Mouse (Mus musculus) MEL (cell line): Measurements from ENCODE around the gene Dhx38. TPM values are rescaled to one million over a fixed set of nuclear protein-coding genes. Genes with fewer than 3 reads are reported as not detected.

Experiments used
- DNase-seq: peaks from one replicate; pipeline ENCODE4 v3.0.0; 2011; ENCODE audit warnings: low read depth, low spot score
- H3K27ac ChIP-seq: 2 replicates; pipeline ENCODE4 v1.5.1; 2012; ENCODE audit warnings: low read depth, mild to moderate bottlenecking, control low read depth, low read length, moderate library complexity; ENCODE audit not compliant: control insufficient read depth
- H3K27me3 ChIP-seq, 2 experiments: fragments of 150-350 bp in 1 of 2; sonication (generic) in 1 of 2; 2 replicates each; pipeline ENCODE4 v1.6.1; 2012; ENCODE audit warnings: low read length in 2 of 2, mild to moderate bottlenecking in 2 of 2, improper control_type of control experiment in 1 of 2, moderate library complexity in 1 of 2; ENCODE audit not compliant: insufficient read depth in 2 of 2, control insufficient read depth in 1 of 2
- H3K36me3 ChIP-seq, 2 experiments: 2 replicates each; pipeline ENCODE4 v1.6.1; 2012 to 2014; ENCODE audit warnings: low read length in 2 of 2, improper control_type of control experiment in 1 of 2, inconsistent platforms in 1 of 2, mild to moderate bottlenecking in 1 of 2; ENCODE audit not compliant: insufficient read depth in 2 of 2, control insufficient read depth in 1 of 2
- H3K4me1 ChIP-seq, 2 experiments: fragments of 150-350 bp in 1 of 2; sonication (generic) in 1 of 2; 2 replicates each; pipeline ENCODE4 v1.6.1; 2012; ENCODE audit warnings: low read length in 2 of 2, improper control_type of control experiment in 1 of 2, mild to moderate bottlenecking in 1 of 2; ENCODE audit not compliant: insufficient read depth in 2 of 2, control insufficient read depth in 1 of 2
- H3K4me3 ChIP-seq, 2 experiments: fragments of 150-350 bp in 1 of 2; sonication (generic) in 1 of 2; 2 replicates each; pipeline ENCODE4 v1.5.1; 2012; ENCODE audit warnings: low read depth in 2 of 2, low read length in 2 of 2, mild to moderate bottlenecking in 2 of 2, moderate library complexity in 2 of 2, control low read depth in 1 of 2, improper control_type of control experiment in 1 of 2; ENCODE audit not compliant: control insufficient read depth in 1 of 2, insufficient read depth in 1 of 2
- H3K79me2 ChIP-seq: 2 replicates; pipeline ENCODE4 v1.6.1; 2012; ENCODE audit warnings: mild to moderate bottlenecking, low read length, moderate library complexity; ENCODE audit not compliant: control insufficient read depth, poor library complexity, insufficient read depth
- H3K9ac ChIP-seq: 2 replicates; pipeline ENCODE4 v1.6.1; 2012; ENCODE audit warnings: low read depth, mild to moderate bottlenecking, control low read depth, low read length, moderate library complexity; ENCODE audit not compliant: control insufficient read depth, poor library complexity, severe bottlenecking
- H3K9me3 ChIP-seq: fragments of 150-350 bp; sonication (generic); replicated peaks from 2 replicates; pipeline ENCODE4 v1.6.1; 2012; ENCODE audit warnings: mild to moderate bottlenecking, low read length, improper control_type of control experiment, moderate library complexity; ENCODE audit not compliant: insufficient read depth
- BHLHE40 ChIP-seq: IDR thresholded peaks from 2 replicates; pipeline ENCODE4 v1.6.1; 2012; ENCODE audit warnings: low read depth, mild to moderate bottlenecking, inconsistent platforms, low read length, improper control_type of control experiment, borderline replicate concordance
- CHD2 ChIP-seq: IDR thresholded peaks from 2 replicates; pipeline ENCODE4 v1.6.1; 2011; ENCODE audit warnings: low read length, improper control_type of control experiment
- E2F4 ChIP-seq: IDR thresholded peaks from 2 replicates; pipeline ENCODE4 v1.6.1; 2011; ENCODE audit warnings: low read depth, low read length, improper control_type of control experiment, borderline replicate concordance
- EP300 ChIP-seq, 2 experiments: IDR thresholded peaks; 2 replicates each; pipeline ENCODE4 v1.6.1; 2011; ENCODE audit warnings: improper control_type of control experiment in 2 of 2, low read length in 2 of 2, low read depth in 1 of 2, mild to moderate bottlenecking in 1 of 2
- GABPA ChIP-seq: IDR thresholded peaks from 2 replicates; pipeline ENCODE4 v1.6.1; 2012; ENCODE audit warnings: low read depth, mild to moderate bottlenecking, inconsistent platforms, low read length, improper control_type of control experiment, moderate library complexity
- GATA1 ChIP-seq: IDR thresholded peaks from 2 replicates; pipeline ENCODE4 v1.6.1; 2011; ENCODE audit warnings: low read depth, low read length, improper control_type of control experiment
- HCFC1 ChIP-seq: IDR thresholded peaks from 2 replicates; pipeline ENCODE4 v1.6.1; 2012; ENCODE audit warnings: low read depth, mild to moderate bottlenecking, inconsistent platforms, low read length, improper control_type of control experiment, moderate library complexity
- KAT2A ChIP-seq: conservative IDR thresholded peaks from 2 replicates; pipeline ENCODE4 v1.6.1; 2012; ENCODE audit warnings: low read depth, low read length, improper control_type of control experiment, inconsistent platforms
- MAFK ChIP-seq: IDR thresholded peaks from 2 replicates; pipeline ENCODE4 v1.6.1; 2011; ENCODE audit warnings: low read depth, mild to moderate bottlenecking, low read length, improper control_type of control experiment, borderline replicate concordance
- MAX ChIP-seq: IDR thresholded peaks from 2 replicates; pipeline ENCODE4 v1.6.1; 2011; ENCODE audit warnings: low read length, improper control_type of control experiment
- MAZ ChIP-seq: IDR thresholded peaks from 2 replicates; pipeline ENCODE4 v1.6.1; 2012; ENCODE audit warnings: low read depth, mild to moderate bottlenecking, inconsistent platforms, low read length, improper control_type of control experiment
- MXI1 ChIP-seq: IDR thresholded peaks from 2 replicates; pipeline ENCODE4 v1.6.1; 2011; ENCODE audit warnings: mild to moderate bottlenecking, low read depth, low read length, improper control_type of control experiment
- MYB ChIP-seq: IDR thresholded peaks from 2 replicates; pipeline ENCODE4 v1.6.1; 2011; ENCODE audit warnings: mild to moderate bottlenecking, low read depth, low read length, improper control_type of control experiment
- MYC ChIP-seq: IDR thresholded peaks from 2 replicates; pipeline ENCODE4 v1.6.1; 2011; ENCODE audit warnings: low read depth, mild to moderate bottlenecking, low read length, improper control_type of control experiment, moderate library complexity
- NRF1 ChIP-seq: IDR thresholded peaks from 2 replicates; pipeline ENCODE4 v1.6.1; 2014; ENCODE audit warnings: low read depth, mild to moderate bottlenecking, inconsistent platforms, low read length, improper control_type of control experiment, moderate library complexity; ENCODE audit not compliant: poor library complexity, insufficient read depth, severe bottlenecking
- POLR2AphosphoS2 ChIP-seq: IDR thresholded peaks from 2 replicates; pipeline ENCODE4 v1.6.1; 2011; ENCODE audit warnings: low read length, improper control_type of control experiment
- POLR2AphosphoS5 ChIP-seq: IDR thresholded peaks from 2 replicates; pipeline ENCODE4 v1.6.1; 2012; ENCODE audit warnings: low read depth, borderline replicate concordance, mild to moderate bottlenecking, inconsistent platforms, low read length, moderate library complexity, mixed read lengths
- RAD21 ChIP-seq: IDR thresholded peaks from 2 replicates; pipeline ENCODE4 v1.6.1; 2011; ENCODE audit warnings: mild to moderate bottlenecking, low read depth, low read length, improper control_type of control experiment
- SIN3A ChIP-seq: IDR thresholded peaks from 2 replicates; pipeline ENCODE4 v1.6.1; 2012; ENCODE audit warnings: low read length, improper control_type of control experiment, inconsistent platforms
- SMC3 ChIP-seq: IDR thresholded peaks from 2 replicates; pipeline ENCODE4 v1.6.1; 2011; ENCODE audit warnings: low read depth, low read length, improper control_type of control experiment
- TBP ChIP-seq: IDR thresholded peaks from 2 replicates; pipeline ENCODE4 v1.8.0; 2011; ENCODE audit warnings: low read depth, low read length, improper control_type of control experiment
- ZC3H11A ChIP-seq: IDR thresholded peaks from 2 replicates; pipeline ENCODE4 v1.6.1; 2012; ENCODE audit warnings: low read depth, mild to moderate bottlenecking, inconsistent platforms, low read length, improper control_type of control experiment
- ZKSCAN1 ChIP-seq: IDR thresholded peaks from 2 replicates; pipeline ENCODE4 v1.6.1; 2012; ENCODE audit warnings: low read depth, mild to moderate bottlenecking, inconsistent platforms, low read length, improper control_type of control experiment, moderate library complexity
- polyA plus RNA-seq, 2 experiments: library from polyadenylated mRNA; stranded (reverse) in 1 of 2; unstranded in 1 of 2; fragments of >175 nt in 1 of 2; fragments of >200 nt in 1 of 2; gene quantifications; 2 replicates each; pipeline versions ENCODE4 v1.2.1 to v1.2.4; 2012; ENCODE audit warnings: low replicate concordance in 2 of 2, low read depth in 1 of 2; ENCODE audit not compliant: insufficient read length in 2 of 2, insufficient read depth in 1 of 2, missing spikeins in 1 of 2
- total RNA-seq: library from RNA; depleted of rRNA; stranded (reverse); fragments of 300-350 nt; gene quantifications from 2 replicates; pipeline ENCODE4 v1.2.3, GENCODE M21; 2012

Gene Dhx38
- total and polyA plus RNA-seq, 3 experiments = 43.3 to 72.1 (median 54.6) TPM

GRCm38 (mm10) chr8:109544049-109544448 lies 21.6 kb downstream of the Dhx38 start:
- DNase-seq = no peak
- no peak for TF ChIP-seq GATA1
- TF ChIP-seq SIN3A = no peak
- TF ChIP-seq MXI1 = no peak
- TF ChIP-seq E2F4 = no peak
- no peak for TF ChIP-seq GABPA
- TF ChIP-seq NRF1 = no peak
- TF ChIP-seq RAD21 = no peak
- TF ChIP-seq BHLHE40 = no peak
- no peak for TF ChIP-seq MAZ
- no peak for TF ChIP-seq EP300 (IDR thresholded peaks at IDR 0.05; ENCODE audit: low read depth in 1 of 2, low read length in 2 of 2)
- TF ChIP-seq, all 39 proteins: peak for 0
- Histone ChIP-seq H3K4me3 (no peak overlapping the region), H3K27ac (no peak overlapping the region), H3K9ac (no peak overlapping the region), H3K79me2 (no peaks in the 10 kb centered on the region), H3K4me1 (peaks cover 0 to 12% of the 10 kb centered on the region in 2 experiments; a peak in 2 of 4 replicates), H3K9me3 (no peaks in the 10 kb centered on the region), H3K27me3 (no peaks in the 10 kb centered on the region), H3K36me3 (no peaks in the 10 kb centered on the region; a peak in 2 of 4 replicates)

GRCm38 (mm10) chr8:109542748-109543519 lies 22.7 kb downstream of the Dhx38 start:
- Histone ChIP-seq H3K4me3 (no peak overlapping the region), H3K4me1 (peaks cover 0 to 12% of the 10 kb centered on the region in 2 experiments; a peak in 2 of 4 replicates), H3K27me3 (no peaks in the 10 kb centered on the region), H3K36me3 (no peaks in the 10 kb centered on the region; a peak in 2 of 4 replicates), H3K27ac (no peak overlapping the region), H3K79me2 (no peaks in the 10 kb centered on the region), H3K9me3 (no peaks in the 10 kb centered on the region), H3K9ac (no peak overlapping the region)
- TF ChIP-seq SIN3A (no peak), ZKSCAN1 (no peak), MXI1 (no peak), HCFC1 (no peak)
- no peak for DNase-seq

GRCm38 (mm10) chr8:109542165-109542564 lies 23.5 kb downstream of the Dhx38 start:
- Histone ChIP-seq H3K4me1 (peaks cover 0 to 16% of the 10 kb centered on the region in 2 experiments; a peak in 2 of 4 replicates), H3K9me3 (no peaks in the 10 kb centered on the region), H3K36me3 (peaks cover 0 to 3% of the 10 kb centered on the region in 2 experiments; a peak in 2 of 4 replicates), H3K4me3 (no peak overlapping the region), H3K9ac (no peak overlapping the region), H3K27ac (no peak overlapping the region), H3K79me2 (no peaks in the 10 kb centered on the region), H3K27me3 (no peaks in the 10 kb centered on the region)
- DNase-seq = no peak
- TF ChIP-seq NRF1 (no peak), BHLHE40 (no peak), CHD2 (no peak), ZKSCAN1 (no peak), POLR2AphosphoS2 (no peak), RAD21 (no peak), MAFK (no peak), EP300 (IDR thresholded peaks at IDR 0.05; ENCODE audit: low read depth in 1 of 2, low read length in 2 of 2) (no peak), MYB (no peak), MAX (no peak), TBP (no peak), ZC3H11A (no peak), SMC3 (no peak), KAT2A (no peak), MYC (no peak), GABPA (no peak), POLR2AphosphoS5 (no peak)
